Mouse (Mus musculus) brain, embryonic 14.5 days (tissue): ENCODE data around the gene Prdm12.

Experiments used
- CTCF ChIP-seq: fragments of 200-500 bp; IDR thresholded peaks from 2 replicates; pipeline ENCODE4 v1.5.1; 2012; ENCODE audit warnings: inconsistent platforms, mild to moderate bottlenecking, moderate library complexity, borderline replicate concordance; ENCODE audit not compliant: insufficient read depth, insufficient read length; ENCODE audit errors: extremely low read depth
- POLR2A ChIP-seq: fragments of 200-500 bp; IDR thresholded peaks from 2 replicates; pipeline ENCODE4 v1.6.1; 2012; ENCODE audit warnings: mild to moderate bottlenecking, inconsistent platforms, borderline replicate concordance; ENCODE audit not compliant: poor library complexity, insufficient read depth, insufficient read length, severe bottlenecking; ENCODE audit errors: extremely low read depth

- no peak for TF ChIP-seq CTCF
- no peak for TF ChIP-seq POLR2A
These were observed 47.9 kb upstream of the Prdm12 start for GRCm38 (mm10) chr2:31591799-31592484.
